Mouse (Mus musculus) spleen, embryonic (tissue): Measurements from ENCODE around the gene Epc2.
"Not testable (repeated sequence)": the region's sequence is repeated elsewhere in the genome, so short reads cannot be mapped to it uniquely, and the experiment has no call there.

Source experiments
- CTCF ChIA-PET: fragments of 350-600 bp; sonication (Branson Sonifier 250); formaldehyde crosslinking; loops from one replicate; lab custom pipeline; 2022; lab: Charles Lee

Gene Epc2

GRCm38 (mm10) chr2:49471641-49472355, 20.5 kb downstream of the Epc2 start:
- CTCF ChIA-PET, result no interaction called here

GRCm38 (mm10) chr2:49472443-49472842, 21.2 kb downstream of the Epc2 start:
- CTCF ChIA-PET, result no interaction called here

DNA sequence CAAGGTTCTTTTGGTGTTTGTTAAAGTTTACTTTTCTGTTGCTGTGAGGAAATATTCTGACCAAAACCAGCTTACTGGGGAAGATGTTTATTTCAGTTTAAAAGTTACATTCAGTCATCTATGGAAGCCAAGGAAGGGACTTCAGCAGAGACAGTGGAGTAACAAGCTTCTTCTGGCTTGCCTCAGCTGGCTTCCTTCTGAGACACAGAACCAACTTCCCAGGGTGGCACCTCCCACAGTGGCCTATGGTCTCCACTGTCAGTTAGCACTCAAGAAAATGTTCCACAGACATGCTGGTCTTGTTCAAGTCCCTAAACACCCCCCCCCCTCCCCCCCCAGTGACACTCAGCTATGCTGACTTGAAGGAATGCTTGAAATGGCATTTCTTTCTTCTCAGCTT, 30.9 kb downstream of the Epc2 start:
- CTCF ChIA-PET, result no interaction called here

DNA sequence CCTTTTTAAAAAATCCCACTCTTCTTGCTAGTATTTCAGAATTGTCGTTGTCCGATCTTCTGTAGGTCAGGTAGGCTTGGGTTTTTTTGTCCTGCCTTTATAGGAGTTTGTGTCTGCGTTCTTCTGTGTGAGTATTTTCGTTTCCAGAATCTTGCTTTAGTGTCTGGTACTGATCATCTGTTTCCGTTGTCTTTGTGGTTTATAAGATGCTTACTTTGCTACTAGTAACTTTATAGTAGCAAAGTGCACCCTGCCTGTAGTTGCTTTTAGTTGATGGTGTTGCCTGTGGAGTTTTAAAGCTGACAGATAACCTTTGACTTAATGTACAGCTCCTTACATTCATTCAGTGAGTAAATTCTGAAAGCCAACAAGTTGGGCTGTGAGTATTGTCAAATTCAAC, 32.1 kb downstream of the Epc2 start:
- CTCF ChIA-PET, result interaction anchor here (0.6 kb wide), 1 partner anchor 157 kb away, joined by 4 read pairs; no protein-coding TSS in a partner anchor

- CTCF ChIA-PET, result interaction anchor here (0.6 kb wide), 1 partner anchor 31 kb away, joined by 4 read pairs; no protein-coding TSS in a partner anchor
Measured at GRCm38 (mm10) chr2:49501435-49501834, 50.1 kb downstream of the Epc2 start.

GRCm38 (mm10) chr2:49503596-49503995, 52.3 kb downstream of the Epc2 start:
- CTCF ChIA-PET, result no interaction called here

DNA sequence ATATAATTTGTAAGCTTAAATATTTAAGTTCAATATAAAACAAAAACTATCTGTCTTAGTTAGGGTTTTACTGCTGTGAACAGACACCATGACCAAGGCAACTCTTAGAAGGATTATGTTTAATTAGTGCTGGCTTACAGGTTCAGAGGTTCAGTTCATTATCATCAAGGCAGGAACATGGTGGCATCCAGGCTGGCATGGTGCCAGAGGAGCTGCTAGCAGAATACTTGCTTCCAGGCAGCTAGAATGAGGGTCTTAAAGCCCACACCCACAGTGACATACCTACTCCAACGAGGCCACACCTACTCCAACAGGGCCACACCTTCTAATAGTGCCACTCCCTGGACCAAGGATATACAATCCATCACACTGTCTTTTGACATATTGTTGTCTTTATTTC, 53.9 kb downstream of the Epc2 start:
- CTCF ChIA-PET, result not testable (repeated sequence)

GRCm38 (mm10) chr2:49510832-49511231, 59.5 kb downstream of the Epc2 start:
- CTCF ChIA-PET, result no interaction called here

DNA sequence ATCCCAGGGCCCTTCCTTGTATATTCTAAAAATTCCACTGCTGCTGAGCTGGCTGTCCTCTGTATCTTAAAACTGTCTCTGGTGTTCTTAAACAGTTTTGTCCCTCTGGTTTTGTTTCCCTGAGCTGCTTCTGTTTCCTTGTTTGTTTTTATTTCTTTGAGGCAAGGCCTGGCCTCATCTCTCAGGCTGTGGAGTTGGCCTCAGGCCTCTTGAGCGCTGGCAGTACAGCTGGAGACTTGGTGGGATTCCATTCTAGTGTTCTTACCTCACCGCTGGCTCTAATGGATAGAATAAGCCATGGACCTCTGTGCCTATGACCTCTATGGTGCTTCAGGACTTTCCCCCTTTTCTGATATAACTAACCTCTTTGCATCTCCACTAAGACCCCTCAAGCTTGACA, 64.7 kb downstream of the Epc2 start:
- CTCF ChIA-PET, result interaction anchor here (0.7 kb wide), 2 partner anchors 549 to 1514 kb away, joined by 3 to 6 read pairs; no protein-coding TSS in a partner anchor

DNA sequence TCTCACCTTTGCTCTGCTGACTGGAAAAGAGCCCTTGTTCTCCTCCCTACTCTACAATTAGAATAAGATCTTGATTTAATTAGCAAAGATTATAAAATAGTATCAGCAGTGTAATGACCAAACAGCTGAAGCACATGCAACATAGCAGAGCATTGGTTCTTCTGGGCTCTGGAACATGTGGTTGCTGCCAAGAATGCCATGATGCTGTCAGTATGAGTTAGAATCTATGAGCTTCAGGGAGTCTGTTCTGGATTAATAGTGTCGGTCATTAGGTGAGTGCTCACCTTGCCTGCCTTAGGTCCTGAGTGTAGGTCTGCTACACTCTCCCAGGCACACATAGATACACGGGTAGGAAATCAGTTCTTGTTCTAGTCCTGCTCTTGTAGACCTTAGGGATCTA, 69.1 kb downstream of the Epc2 start:
- CTCF ChIA-PET, result no interaction called here

GRCm38 (mm10) chr2:49520989-49521388, 69.7 kb downstream of the Epc2 start:
- CTCF ChIA-PET, result no interaction called here

- CTCF ChIA-PET, result no interaction called here
Measured at GRCm38 (mm10) chr2:49521564-49521963, 70.3 kb downstream of the Epc2 start.

DNA sequence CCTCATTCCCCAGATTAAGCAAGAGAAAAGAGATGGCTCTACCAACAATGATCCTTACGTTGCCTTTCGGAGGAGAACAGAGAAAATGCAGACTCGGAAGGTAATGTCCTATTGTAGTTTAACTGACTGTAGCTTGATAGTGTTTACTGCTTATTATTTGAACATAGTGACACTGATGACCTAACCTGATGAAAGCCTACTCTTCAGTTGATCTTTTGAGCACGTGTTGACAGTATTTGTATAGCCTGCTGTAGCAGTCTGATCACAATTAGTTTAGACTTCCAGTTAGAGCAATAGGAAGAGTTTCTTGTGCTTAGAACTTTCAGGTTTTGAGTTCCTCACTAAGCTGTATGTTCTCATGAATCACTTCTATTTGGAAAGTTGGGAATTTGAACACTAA, 71.3 kb downstream of the Epc2 start:
- CTCF ChIA-PET, result no interaction called here

GRCm38 (mm10) chr2:49537147-49537546, 85.9 kb downstream of the Epc2 start:
- CTCF ChIA-PET, result no interaction called here

DNA sequence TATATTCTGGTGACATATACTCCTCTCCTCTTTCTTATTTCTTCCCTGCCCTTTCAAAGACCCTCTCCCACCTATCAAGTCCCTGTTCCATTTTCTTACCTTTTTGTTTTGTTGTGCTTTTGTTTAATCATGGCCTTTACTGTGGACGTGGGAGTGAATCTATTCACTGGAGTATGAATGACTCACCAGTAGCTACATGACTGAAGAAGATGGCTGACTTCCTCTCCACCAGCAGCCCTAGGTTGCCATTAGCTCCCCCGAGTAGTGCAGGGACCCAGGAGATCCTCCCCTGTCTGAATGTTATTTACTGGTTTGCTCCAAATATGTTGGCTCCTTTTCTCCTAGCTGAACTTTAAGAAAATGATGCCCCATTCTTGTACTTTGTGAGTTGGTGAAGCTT, 86.8 kb downstream of the Epc2 start:
- CTCF ChIA-PET, result no interaction called here

DNA sequence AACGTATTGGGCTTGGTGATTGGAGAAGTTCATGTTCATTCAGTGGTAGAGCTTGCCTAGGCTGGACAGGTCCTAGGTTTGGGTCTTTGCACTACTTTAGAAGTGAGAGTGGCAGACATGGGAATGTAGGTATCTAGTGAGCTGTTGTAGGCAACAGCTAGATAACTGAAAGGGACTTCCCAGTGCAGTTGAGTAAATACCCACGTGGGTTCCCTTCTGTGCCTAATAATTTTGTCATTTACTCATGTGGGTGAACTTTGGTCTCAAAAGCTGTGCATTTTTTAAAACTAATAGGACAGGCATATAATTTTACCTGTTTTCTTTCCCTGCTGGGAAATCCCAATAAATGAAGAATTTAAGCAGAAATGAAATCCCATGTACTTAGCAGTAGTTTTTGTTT, 88.5 kb downstream of the Epc2 start:
- CTCF ChIA-PET, result no interaction called here

DNA sequence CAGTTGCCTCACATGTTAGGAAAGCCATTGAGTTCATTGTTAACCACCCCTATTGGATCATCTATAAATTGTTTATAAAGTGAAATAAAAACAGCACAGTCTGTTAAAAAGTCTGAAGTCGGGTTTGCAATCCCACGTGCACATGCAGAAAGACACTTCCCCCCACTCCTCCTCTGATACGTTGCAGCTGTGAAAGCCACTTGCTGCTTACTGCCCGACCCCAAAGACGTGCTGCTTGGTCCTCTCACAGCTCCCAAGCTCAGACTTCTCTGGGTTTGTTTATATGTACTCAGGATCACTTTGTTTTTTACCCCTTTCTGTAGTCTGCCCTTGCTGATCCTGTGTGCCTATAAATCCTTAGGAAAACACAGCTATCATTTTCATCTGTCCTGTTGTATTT, 96.5 kb downstream of the Epc2 start:
- CTCF ChIA-PET, result no interaction called here

DNA sequence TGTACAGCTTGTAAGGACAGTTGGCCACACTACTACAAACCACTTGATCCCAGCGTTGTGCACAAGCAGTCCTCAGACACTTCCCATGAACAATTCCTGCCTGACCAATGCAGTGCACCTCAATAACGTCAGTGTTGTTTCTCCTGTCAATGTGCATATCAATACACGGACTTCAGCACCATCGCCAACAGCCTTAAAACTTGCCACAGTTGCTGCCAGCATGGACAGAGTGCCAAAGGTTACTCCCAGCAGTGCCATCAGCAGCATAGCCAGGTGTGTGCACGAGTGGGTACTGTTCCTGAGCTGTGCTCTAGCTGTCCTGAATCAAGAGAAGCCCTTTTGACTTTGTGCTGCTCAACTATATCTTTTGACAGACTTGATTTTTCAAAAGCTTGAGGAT, 97.2 kb downstream of the Epc2 start:
- CTCF ChIA-PET, result no interaction called here

- CTCF ChIA-PET, result no interaction called here
Measured at GRCm38 (mm10) chr2:49553096-49553495, 101.8 kb downstream of the Epc2 start.

GRCm38 (mm10) chr2:49557339-49557738, 106.1 kb downstream of the Epc2 start:
- CTCF ChIA-PET, result no interaction called here

DNA sequence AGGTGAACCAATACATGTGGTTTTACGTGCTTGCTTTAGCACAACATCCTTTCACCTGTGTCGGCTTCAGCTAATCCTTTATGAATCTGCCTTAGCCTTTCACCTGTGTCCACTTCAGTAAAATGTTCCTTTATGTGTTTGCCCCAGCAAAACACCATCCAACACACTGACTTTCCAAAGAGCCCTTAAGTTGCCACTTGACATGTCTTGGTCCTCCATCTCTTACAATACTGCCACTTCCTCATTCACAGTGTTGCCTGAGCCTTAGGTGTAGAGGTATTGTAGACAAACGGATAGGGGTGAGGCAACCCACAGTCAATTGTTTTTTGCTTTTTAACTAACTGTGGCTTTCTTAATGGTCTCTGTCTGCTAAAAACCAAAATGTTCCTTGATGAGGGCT, 107.1 kb downstream of the Epc2 start:
- CTCF ChIA-PET, result no interaction called here

DNA sequence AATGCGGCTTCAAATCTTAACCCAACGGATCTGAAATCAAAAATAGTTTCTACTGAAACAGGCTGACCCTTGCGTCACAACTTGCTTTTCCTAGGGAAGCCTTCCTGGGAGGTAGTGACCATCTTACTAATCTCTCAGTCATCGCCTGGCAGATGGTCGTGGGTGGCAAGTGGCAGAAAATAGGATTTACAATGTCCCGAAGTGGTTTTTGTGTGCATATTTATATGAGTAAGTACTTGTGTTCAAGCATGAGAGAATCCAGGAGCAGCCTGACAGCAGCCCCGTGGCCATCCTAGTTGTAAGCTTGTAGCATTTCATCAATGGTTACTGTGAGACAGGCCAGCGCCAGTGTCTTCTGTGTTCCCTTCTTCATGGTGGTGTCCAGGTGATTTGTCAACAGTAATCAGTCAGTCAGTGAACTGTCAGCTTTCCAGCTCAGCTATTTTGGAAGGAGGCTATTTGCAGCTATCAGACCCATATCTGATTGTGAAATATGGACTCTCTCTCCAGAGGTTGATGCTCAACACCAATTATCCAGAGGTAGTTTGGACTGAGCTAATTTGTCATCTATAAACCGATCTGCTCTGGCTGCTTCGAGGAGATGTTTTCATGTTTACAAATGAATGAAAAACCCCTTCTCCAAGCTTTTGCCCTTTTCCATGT, 111.5 kb downstream of the Epc2 start:
- CTCF ChIA-PET, result no interaction called here
